Mouse (Mus musculus) kidney, postnatal 25 days (tissue): ENCODE measurements around the gene Crygf.
"Not testable (repeated sequence)": the region's sequence is repeated elsewhere in the genome, so short reads cannot be mapped to it uniquely, and the experiment has no call there.

Experiments
- DNase-seq, 2 experiments: peaks; one replicate each; pipeline ENCODE4 v3.0.0; 2021; ENCODE audit warnings: mixed read lengths in 2 of 2

The Crygf gene

GRCm38 (mm10) chr1:65926294-65926693, at the start of gene Crygf:
Crygf (plus strand) TSS chr1:65926520.
- DNase-seq, result no peak

- no peak for DNase-seq
Measured at GRCm38 (mm10) chr1:65925361-65926210, 734 bp upstream of the Crygf start.

GRCm38 (mm10) chr1:65926696-65927095, 376 bp downstream of the Crygf start:
- DNase-seq, result not testable (repeated sequence)

GRCm38 (mm10) chr1:65930055-65930454, 3.7 kb downstream of the Crygf start:
- DNase-seq, result no peak

- DNase-seq, result no peak
Measured at GRCm38 (mm10) chr1:65932091-65932812, 5.9 kb downstream of the Crygf start.
